Mouse (Mus musculus) layer of hippocampus, adult 9-11 months (tissue): ENCODE data around the gene Casz1.

Experiments
- DNase-seq: peaks from one replicate; pipeline ENCODE4 v3.0.0; 2022

Casz1 gene

DNA sequence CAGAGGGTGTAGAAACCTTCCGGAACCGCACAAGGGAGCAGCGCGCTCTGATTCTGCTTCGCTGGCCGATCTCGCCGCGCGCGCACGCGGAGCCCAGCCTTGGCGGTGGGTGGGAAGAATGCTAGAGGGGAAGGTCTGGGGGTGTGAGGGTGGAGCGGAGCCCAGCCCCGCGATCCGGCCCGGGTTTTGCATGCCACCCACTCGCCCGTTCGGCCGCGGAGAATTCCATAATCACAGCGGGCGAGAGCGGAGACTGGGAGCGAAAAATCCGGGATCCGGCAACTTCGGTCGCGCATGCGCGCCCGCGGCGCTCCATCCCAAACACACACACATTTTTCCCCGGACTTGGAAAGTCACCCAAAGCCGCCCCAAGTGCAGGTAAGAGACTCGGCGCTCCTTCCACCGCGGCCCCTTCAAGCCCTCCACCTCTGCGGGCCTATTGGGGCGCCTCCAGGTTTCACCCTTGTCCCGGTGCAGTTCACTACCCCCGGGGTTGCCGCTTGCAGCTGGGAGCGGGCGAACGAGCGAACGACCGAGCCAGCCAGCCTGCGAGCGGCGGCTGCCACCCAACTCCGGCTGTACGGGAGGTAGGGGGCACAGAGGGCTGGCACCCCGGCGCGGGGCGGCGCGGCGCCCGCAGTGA, at the start of gene Casz1:
Gene Casz1, plus strand, starts transcription at position 293 of the 643 bp plus-strand sequence.
- peak; percentile 62 for DNase-seq

DNA sequence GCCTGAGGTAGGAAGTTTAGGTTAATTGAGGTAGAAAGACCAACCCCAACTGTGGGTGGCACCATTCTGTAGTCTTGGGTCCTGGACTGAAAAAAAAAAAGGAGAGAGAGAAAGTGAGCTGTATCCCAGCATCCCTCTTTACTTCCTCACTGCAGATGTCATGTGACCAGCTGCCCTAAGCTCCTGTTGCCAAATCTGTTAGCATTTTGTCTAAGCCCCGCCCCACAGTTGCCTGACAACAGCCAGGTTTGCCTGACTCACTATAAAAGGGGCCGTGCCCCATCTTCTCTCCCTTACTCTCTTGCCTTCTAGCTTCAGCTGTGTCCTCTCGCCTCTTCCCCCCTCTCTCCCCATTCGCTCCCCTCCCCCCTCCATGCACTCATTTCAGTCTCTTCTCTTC, 45.4 kb upstream of the Casz1 start:
- no peak for DNase-seq

DNA sequence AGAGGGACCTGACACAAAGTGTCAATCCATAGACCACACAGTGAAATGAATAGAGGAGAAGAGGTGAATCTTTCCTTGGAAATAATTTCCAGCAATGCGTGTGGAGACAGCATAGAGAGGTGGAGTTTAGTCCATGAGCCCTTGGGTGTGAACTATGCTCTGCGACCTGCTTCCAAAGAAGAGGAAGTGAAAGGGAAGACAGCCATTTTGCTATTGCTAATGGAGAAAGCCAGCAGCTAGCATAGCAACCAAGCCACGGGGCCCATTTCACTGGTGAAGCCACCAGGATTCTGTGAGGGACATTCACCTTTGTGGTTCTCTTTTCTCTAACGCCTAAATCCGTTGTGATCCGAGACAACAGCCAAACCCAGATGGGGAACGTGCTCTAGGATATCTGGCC, 44.1 kb upstream of the Casz1 start:
- no peak for DNase-seq

DNA sequence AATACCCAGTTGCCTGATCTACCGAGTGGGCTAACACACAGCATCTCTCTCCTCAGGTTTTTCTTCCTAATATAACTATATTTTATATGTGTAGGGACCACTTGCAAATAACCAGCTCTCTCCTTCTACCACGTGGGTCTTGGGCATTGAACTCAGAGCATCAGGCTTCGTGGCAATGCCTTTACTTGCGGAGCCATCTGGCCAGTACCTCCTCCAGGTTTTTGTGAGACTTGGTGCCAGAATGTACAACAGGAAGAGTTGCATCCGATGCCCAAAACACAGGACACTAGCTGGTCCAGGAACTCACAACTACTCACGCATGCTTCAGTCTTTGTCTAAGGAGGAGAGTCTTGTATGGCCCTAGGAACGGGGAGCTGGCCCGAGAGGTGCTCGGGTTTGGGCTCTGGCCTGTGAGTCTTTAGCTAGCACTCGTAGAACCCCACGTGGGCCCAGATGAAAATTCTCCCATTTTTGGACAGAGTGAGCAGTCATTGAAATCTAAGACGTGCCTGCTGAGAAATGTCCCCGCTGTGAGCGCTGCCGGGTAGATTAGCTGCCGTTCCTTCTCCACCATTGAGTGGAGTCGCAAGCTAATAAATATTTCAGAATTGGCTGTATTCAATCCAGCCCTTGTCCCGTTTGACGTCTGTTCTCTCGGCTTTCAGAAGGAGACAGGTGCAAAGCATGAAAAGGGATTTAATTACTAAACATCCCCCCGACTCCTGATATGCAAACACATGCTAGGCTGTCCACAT, 38.0 kb upstream of the Casz1 start:
- DNase-seq: no peak

DNA sequence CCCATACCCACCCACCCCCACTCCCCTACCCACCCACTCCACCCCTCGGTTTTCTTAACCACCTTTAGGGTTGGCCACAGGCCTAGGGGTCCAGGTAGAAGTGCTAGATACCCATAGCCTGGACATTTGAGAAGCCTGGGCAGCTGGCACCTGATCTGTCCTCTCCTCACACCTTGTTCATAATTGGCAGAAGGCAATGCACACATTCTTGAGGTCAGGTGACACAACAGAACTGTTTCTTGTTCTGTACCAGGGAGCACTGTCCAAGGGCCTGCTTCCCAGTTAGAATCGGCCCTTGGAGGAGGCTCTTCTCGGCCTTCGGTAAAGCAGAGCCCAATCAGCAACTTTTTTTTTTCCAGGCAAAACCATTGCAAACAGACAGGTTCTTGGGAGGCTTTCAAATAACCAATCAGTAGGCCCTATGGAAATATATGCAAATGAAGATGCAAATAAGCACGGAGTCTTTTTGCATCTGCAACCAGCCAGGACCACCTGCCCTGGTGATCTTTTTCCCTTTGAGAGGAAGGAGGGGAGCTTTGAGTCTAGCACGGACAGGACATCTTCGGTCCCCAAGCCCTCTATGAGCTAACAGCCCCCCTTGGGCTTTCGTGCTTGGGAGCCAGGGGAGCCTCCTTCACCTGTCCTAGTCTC, 36.4 kb upstream of the Casz1 start:
- DNase-seq: no peak

DNA sequence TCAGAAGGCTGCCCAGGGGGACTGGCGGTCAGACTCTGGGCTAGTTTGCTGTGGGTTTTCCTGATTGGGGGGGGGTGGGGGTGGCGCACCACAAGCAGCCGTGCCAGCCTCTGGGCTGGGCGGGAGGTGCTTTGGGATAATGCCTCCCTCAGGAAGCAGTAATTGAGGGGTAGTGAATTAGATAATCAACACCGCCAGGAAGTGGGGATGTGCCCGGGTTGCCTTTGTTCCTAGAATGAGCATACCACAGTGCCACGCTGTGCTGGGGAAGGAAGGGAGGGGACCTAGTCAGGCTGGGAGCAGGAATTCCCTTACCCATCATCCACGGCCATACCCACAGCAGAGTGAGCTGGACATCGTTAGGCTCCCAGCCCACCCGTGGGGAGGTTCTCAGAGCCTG, 35.6 kb upstream of the Casz1 start:
- no peak for DNase-seq

DNA sequence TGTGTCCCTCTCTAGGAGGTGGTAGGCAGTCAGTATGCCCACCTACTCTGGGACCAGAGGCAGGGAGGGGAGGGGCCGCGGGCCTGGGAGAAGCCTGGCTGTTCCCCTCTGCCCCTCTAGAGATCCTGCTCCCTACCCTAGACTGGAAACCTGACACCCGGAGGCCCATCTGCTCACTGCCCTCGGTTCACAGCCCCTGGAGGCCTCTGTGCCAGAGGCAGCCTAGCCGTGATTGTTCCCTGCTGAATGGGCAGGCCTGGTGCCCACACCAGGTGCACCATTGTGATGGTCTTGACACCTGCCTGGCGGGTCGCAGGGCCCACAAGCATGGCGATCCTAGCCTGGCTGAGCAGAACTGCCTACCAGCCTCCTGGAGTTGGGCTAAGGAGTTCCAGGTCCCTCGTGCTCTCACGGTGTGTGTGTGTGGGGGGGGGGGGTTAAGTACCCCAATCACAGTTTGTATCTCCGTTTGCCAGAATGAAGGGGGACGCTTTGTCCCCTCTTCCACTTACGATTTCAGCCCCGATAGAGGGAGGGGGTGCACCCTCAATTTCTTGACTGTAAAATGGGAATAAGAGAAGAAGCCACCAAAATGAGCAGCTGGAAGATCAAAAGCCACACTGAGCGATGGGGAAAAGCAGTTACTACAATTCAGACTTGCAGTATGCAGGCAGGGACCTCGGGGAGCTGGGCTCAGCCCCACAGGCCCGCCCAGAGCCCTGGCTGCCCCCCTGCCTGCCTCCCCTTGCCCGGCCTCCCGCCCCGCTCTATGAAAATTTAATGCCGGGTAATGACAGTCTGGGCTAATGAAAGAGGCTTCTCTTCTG, 33.4 kb upstream of the Casz1 start:
- DNase-seq: no peak

DNA sequence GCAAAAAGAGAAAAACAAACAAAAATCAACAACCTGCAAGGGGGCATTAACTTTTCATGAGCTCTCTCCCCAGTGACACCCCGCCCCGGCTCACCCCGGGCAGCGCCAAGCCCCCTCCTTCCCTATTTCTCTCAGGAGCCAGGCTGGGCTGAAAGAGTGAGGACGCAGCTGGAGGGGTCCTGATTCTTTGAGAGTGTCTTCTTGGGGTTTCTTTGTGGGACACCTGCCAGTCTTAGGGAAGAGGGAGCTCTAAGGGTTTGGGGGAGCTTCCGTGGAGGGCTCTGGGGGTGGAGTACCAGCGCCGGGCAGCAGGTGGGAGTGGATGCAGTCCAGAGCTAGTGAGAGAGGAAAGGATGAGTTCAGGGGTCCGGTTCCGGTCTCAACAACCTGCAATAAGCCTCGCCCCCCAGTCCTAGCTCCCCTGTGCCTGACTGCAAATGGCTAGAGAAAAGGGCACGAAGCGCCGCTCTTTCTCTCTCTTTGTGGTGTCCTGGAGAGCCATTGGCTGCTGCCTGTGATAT, 32.8 kb upstream of the Casz1 start:
- DNase-seq: no peak

DNA sequence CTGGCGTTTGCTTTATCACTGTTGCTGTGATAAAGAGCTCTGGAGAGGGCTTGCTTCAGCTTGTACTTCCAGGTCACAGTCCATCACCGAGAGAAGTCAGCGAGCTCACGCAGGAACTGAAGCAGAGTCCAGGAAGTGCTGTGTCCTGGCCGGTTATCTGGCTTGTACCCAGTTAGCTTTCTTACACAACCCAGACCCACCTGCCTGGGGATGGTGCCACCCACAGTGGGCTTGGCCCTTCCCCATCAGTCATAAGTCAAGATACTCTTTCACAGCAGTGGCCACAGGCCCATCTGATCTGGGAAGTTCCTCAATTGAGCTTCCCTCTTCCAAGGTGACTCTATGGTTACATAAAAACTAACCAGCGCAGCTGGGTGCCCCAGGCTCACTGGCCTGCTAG, 31.6 kb upstream of the Casz1 start:
- DNase-seq: no peak

DNA sequence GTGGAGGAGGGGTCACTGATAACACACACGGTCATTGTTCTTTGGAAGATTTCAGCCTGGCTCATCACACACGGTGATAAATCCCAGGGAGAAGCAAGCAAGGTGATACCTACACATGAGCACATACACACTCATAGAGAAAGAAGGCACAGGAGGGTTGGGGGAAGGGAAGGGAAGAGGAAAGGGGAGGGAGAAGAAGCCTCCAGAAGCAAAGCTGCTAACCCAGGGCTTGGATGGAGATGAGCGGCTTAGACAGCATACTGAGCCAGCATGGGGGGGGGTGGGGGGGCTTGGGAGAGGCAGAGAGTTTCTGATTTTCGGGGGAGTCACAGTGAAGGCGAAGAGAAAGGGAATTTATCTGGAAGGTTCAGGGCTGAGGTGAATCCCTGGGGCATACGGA, 30.2 kb upstream of the Casz1 start:
- DNase-seq: no peak

DNA sequence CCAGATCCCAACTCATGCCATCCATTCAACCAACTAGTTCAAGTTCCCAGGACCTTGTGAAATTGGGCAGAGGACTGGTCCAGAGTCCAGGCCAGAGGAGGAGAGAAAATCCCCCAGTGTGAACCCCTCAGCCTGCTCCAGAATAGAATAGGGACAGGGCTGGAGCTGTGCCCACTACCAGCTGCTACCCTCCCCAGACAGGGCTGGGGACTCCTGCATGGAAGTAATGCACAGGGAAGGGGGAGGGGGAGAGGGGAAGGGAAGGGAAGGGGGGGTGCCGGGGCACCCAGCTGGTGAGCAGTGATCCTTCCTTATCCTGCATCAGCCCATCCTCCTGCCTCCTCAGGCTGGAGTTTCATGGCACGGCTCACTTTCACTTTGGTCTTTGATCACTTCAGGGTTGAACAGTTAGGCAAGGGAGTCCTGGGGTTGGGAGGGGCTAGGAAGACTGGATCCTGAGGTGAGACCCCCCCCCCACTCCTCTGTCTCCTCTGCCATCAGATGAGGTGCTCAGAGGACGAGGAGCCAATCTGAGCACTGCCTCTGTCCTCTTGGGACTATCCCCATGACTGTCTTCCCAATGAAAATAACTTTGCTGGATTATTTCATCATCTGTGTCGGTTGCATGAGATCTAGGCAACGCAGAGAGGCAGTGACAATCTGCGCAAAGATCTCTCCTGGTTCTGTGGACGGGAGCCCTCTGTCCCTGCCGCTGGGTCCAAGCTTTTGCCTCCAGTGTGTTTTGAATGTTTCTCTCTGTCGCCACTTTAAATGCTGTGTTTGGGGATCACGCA, 28.6 kb upstream of the Casz1 start:
- DNase-seq: no peak

DNA sequence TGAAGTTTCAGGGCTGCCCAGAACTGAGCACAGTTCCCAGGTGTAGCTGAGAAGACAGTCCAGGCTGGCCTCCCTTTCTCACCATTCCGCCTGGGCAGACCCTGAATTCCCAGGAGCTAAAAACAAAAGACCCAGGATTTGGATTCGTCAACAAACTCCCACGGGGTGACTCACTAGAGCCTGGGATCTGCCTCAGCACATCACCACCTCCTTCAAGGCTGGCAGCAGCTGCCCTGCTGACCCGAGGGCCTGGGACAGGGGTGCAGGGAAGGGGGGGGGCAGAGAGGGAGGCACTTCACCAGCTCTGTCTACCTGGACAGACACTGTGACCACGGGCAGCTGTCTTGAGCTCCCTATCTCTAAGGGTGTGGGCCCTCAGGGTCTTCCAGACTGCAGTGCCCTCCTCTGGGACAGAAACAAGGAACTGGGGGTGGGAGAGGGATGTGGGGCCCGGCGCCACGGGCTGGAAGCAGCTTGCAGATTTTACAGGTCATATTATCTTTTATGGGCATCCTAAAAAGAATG, 24.1 kb upstream of the Casz1 start:
- no peak for DNase-seq

DNA sequence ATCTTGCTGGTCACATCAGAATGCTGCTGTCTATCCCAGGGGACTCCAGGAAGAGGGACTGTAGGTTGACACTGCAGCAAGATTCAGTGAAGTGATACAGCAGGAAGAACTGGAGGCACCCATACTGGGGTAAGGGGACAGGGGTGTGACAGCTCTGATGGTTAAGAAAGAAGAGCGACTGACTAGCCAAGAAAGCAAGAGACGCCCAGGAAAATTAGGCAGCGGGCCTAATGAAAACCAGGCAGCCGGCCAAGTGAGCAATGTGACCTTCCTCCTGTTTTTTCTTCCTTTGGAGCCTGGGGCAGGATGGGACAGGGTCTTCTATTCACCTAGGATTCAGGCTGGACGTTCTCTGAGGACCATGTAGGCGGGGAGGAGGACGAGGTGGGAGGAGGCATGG, 22.7 kb upstream of the Casz1 start:
- no peak for DNase-seq

DNA sequence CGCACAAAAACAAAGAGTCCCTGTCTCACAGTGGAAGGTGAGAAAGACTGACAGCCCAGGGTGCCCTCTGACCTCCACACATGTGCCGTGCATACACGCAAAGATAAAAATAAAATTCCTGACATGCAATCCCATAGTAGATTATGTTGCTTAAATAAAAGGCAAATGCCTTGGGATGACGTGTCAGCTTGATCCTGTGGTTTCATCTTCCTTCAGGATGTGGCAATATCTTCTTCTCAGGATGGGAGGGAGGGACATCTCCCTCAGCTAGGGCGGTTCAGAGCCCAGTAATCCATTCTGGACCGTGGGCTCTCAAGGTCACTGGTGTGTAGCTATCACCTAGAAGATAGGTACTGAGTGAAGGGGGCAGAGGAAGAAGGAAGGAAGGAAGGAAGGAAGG, 21.3 kb upstream of the Casz1 start:
- DNase-seq: no peak

DNA sequence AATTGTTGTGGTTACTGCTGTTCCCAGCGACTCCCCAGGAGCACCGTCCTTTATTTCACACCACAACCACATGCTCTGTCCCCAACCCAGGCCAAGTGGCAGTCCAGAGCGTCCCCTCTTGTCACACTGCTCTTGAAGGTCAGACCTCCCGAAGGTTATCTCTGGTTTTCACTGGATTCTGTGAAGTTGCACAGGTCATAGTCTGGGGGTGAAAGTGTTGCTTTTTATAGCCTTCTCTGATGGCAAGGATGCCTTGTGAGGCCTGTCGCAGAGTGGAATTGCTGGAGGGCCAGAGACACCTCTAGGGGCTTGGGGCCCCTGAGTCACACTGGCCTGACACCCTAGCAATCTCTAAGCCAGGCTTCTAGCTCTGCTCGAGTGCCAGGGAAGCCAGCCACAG, 20.5 kb upstream of the Casz1 start:
- DNase-seq: no peak

DNA sequence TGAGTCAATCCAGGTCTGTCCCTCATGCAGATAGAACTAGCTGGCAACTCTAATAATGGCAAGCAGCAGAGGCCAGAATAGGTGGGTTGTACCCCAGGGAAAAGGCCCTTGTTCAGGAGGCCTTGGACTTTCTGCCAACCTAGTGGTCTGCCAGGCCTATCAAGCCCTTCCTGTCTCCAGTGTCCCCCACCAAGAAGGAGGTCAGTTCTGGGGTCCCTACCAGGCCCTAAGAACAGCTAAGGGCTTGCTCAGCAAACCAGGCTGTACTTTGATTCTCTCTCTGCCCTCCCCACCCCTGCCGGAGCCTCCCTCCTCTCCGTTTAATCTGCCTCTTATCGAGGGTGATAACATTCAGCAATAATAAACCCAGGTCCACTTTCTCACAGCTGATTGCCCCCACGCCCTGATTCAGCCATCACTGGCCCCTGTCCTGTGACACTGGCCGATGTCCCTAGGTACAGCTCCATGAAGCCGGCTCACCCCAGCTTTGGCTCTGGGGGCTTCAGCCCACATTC, 19.1 kb upstream of the Casz1 start:
- no peak for DNase-seq

DNA sequence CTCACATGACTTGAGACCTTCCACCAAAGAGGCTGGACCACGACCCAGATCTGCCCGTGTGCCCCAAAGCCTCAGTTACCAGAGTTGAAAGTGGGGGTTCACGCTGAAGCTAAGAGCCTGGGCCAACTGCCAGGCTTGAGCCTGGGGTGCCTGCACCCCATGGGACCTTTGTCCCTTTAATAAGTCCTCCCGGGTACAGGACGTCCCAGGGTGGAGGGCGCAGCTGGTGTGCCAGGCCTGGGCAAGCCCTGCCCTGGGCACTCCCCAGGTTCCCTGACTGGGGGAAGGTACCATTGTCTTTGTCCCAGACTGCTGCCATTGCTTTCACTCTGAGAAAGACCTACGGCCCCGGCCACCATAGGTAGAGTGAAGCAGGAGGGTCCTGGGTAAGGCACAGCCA, 18.2 kb upstream of the Casz1 start:
- DNase-seq: no peak

DNA sequence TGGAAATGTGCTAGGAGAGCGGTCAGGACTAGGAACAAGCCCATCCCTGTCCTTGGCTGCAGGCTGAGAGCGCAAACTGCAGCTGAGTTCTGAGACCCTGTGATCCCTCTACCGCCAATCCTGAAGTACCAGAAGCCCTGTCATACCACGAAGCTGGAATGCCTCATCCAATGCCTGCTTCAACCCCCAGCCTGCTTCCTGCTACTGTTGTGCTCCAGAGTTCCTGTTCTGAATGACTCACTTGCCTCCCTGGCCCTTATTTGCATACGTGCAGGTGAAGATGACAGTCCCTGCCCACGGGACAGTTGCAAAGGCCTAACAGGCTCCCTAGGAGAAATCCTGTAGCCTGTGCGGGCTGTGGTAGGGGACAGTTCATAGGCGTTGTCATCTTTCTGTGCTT, 13.3 kb upstream of the Casz1 start:
- no peak for DNase-seq

DNA sequence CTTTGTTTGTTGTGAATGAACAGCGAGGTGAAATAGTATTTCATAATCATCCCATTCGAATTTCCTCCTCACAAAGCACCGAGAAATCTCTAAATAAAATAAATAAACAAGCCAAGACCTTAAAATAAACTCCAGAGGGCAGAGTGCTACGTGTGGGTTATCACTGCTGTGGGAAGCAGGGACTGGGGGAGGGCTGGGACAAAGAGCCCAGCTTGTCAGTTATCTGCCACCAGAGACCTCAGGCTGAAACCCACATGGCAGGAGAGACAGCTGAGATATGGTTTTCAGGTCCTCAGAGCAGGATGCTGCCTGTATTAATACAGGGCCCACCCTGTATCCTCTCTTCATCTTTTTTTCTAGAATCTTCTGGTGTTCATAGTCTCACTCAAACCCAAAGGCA, 9.2 kb upstream of the Casz1 start:
- DNase-seq: no peak

DNA sequence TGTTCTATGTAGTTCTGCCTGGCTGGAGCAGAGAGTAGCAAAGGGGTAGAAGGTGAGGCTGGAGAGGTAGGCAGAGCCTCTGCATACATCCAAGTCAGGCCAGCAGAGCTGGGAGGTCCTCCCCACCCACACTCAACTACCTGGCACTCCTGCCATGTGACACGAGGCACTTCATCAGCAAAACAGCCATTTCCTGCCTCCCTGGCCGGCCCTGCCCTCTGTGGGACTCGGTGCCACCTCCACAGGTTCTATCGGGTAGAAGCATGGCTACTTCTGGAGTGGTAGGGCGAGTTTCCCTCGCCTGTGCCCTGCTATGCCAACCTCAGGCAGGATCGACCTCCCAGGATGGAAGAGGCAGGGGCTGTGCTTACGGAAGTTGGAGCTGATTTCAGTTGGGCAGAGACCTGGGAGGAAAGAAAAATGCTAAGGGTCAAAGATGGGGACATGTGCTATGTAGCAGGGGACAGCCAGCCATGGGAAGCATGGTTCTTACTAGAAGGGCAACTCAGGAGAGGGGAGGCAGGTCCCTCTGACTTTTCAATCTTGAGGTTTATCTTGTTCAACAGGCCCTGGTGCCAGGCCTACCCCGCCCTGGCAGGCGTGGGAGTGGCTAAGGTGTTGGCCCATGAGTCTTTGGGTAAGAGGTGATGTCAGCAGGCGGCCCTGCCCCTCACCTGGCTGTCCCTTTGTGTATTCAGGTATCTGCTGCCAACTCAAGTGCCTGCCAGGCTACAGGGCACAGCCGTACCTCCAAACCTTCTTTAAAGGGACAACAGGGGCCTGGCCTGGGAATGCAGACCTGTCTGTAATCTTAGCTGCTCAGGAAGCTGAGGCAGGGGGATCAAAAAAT, 6.5 kb upstream of the Casz1 start:
- DNase-seq: no peak

DNA sequence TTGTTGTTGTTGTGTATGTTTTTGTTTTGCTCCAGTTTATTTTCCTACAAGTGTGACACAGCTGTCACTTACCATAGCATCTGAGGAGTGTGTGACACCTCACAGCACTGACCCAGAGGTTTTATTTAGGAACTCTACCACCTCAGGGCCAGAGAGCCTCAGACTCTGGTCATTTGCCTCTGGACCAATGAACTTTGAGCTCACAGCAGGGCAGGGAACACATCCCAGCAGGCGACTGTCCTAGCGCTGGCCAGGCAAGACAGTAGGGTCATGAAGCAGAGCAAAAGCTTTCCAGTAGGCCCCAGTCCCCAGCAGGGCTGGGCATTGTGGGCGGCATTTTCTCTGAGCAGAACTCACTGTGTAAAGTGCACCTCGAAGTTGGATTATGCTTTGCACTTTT, 1.2 kb upstream of the Casz1 start:
- no peak for DNase-seq
